Mouse (Mus musculus) forebrain, embryonic 11.5 days (tissue): Measurements from ENCODE around the gene Prrt3. TPM values are rescaled to one million over a fixed set of nuclear protein-coding genes. Genes with fewer than 3 reads are reported as not detected.

Experiments used
- ATAC-seq: fragments of 200-750 bp; cut with Nextera tagmentation; replicated peaks from 2 replicates; pipeline ENCODE4 v1.8.0; 2017; ENCODE audit warnings: moderate TSS enrichment; ENCODE audit not compliant: low FRiP score
- DNase-seq: peaks from one replicate; pipeline ENCODE4 v3.0.0-alpha.2; 2017; ENCODE audit warnings: low spot score
- H3K27ac ChIP-seq: fragments of 300-500 bp; sonication (generic); 2 replicates; pipeline ENCODE4 v1.5.1; 2014; ENCODE audit warnings: low read depth, low read length
- H3K27me3 ChIP-seq: fragments of 300-500 bp; sonication (generic); 2 replicates; pipeline ENCODE4 v1.6.1; 2014; ENCODE audit warnings: mild to moderate bottlenecking, low read length, mixed read lengths; ENCODE audit not compliant: control insufficient read depth, insufficient read depth
- H3K36me3 ChIP-seq: fragments of 300-500 bp; sonication (generic); 2 replicates; pipeline ENCODE4 v1.6.1; 2014; ENCODE audit warnings: mild to moderate bottlenecking, low read length, moderate library complexity, mixed read lengths; ENCODE audit not compliant: control insufficient read depth, insufficient read depth
- H3K4me1 ChIP-seq: fragments of 300-500 bp; sonication (generic); replicated peaks from 2 replicates; pipeline ENCODE4 v1.6.1; 2014; ENCODE audit warnings: low read length, mixed read lengths; ENCODE audit not compliant: control insufficient read depth, insufficient read depth
- H3K4me2 ChIP-seq: fragments of 300-500 bp; sonication (generic); 2 replicates; pipeline ENCODE4 v1.6.1; 2014; ENCODE audit warnings: low read depth, mild to moderate bottlenecking, low read length, moderate library complexity, mixed read lengths; ENCODE audit not compliant: severe bottlenecking
- H3K4me3 ChIP-seq: fragments of 300-500 bp; sonication (generic); 2 replicates; pipeline ENCODE4 v1.5.1; 2014; ENCODE audit warnings: low read depth, low read length
- H3K9ac ChIP-seq: fragments of 300-500 bp; sonication (generic); 2 replicates; pipeline ENCODE4 v1.6.1; 2014; ENCODE audit warnings: low read length
- H3K9me3 ChIP-seq: fragments of 300-500 bp; sonication (generic); 2 replicates; pipeline ENCODE4 v1.6.1; 2016; ENCODE audit warnings: low read length, mixed read lengths; ENCODE audit not compliant: control insufficient read depth
- WGBS: fragments of 180-500 bp; shearing (Covaris S2); extraction: QIAGEN DNeasy Blood & Tissue Kit; methylation state at CpG from one replicate; pipeline ENCODE4 v1.1.7; 2014; 5-methylcytosine and 5-hydroxymethylcytosine counted together
- polyA plus RNA-seq: library from polyadenylated mRNA; unstranded; fragments of >200 nt; fragmentation: Nextera tagmentation; extraction: Ambion mirVana; gene quantifications from 2 replicates; pipeline ENCODE4 v1.2.1, GENCODE M21; 2014

Prrt3 gene
- polyA plus RNA-seq, 1 experiment from 2014 or later = 2.1 TPM

GRCm38 (mm10) chr6:113469021-113469420 is 32.7 kb downstream of the Prrt3 start:
- H3K9me3 ChIP-seq = no peaks in the 10 kb centered on the region
- peak overlapping the region; percentile 47 for H3K9ac ChIP-seq
- DNase-seq (peak; percentile 80), ATAC-seq (peak; percentile 74)
- H3K4me1 ChIP-seq = peaks cover 8% of the 10 kb centered on the region; the same call in 1 of the 2 replicates
- H3K27ac ChIP-seq = no peak overlapping the region
- H3K4me2 ChIP-seq = peak overlapping the region; percentile 58
- H3K4me3 ChIP-seq = peak overlapping the region; percentile 28
- 9% methylated on average over 9 of the region's 9 CpGs for WGBS
- peaks cover 7% of the 10 kb centered on the region for H3K27me3 ChIP-seq
- no peaks in the 10 kb centered on the region for H3K36me3 ChIP-seq

- Histone ChIP-seq H3K4me3 (no peak overlapping the region), H3K27ac (no peak overlapping the region), H3K36me3 (no peaks in the 10 kb centered on the region), H3K4me1 (peaks cover 8% of the 10 kb centered on the region; the same call in 1 of the 2 replicates), H3K27me3 (peaks cover 7% of the 10 kb centered on the region), H3K4me2 (peak overlapping the region; percentile 58), H3K9me3 (no peaks in the 10 kb centered on the region), H3K9ac (peak overlapping the region; percentile 47; the same call in 1 of the 2 replicates)
- WGBS = 74% methylated on average over 3 of the region's 3 CpGs
- ATAC-seq (0 out of 2 replicates have a peak, but pooled peaks have one; percentile 3), DNase-seq (no peak)
These were observed 33.2 kb downstream of the Prrt3 start for GRCm38 (mm10) chr6:113468512-113468911.

- WGBS = 67% methylated on average over 5 of the region's 5 CpGs
- Histone ChIP-seq H3K9me3 (no peaks in the 10 kb centered on the region), H3K27me3 (peaks cover 7% of the 10 kb centered on the region), H3K27ac (no peak overlapping the region), H3K4me1 (0 out of 2 replicates have a peak, but pooled peaks cover 3% of the 10 kb centered on the region), H3K9ac (no peak overlapping the region), H3K4me3 (no peak overlapping the region), H3K4me2 (no peak overlapping the region), H3K36me3 (no peaks in the 10 kb centered on the region)
- DNase-seq (no peak), ATAC-seq (no peak)
These were observed 36.1 kb downstream of the Prrt3 start for GRCm38 (mm10) chr6:113465602-113466001.

DNA sequence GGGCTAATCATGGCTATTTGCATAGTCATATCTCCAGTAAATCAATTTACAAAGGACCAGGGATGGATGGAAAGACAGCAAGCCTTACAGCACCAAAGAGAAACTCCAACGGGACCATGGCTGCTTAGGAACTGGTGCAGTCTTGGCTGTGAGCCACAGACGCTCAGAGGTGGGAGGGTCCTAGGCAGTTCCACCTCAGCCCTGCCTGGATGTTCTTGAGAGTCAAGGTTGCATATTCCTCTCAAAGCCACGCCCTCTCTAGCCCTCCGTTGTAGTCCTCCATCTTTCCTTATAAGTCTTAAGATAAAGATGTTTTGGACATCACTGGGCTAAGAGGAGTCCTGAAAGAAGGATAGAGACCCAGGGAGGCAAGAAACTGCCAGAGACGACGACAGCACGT is 37.7 kb downstream of the Prrt3 start:
- ATAC-seq = no peak
- no peaks in the 10 kb centered on the region for H3K36me3 ChIP-seq
- WGBS = 68% methylated on average over 7 of the region's 7 CpGs
- peak; percentile 11 for DNase-seq
- no peaks in the 10 kb centered on the region for H3K9me3 ChIP-seq
- no peak overlapping the region for H3K4me3 ChIP-seq
- H3K27me3 ChIP-seq = no peaks in the 10 kb centered on the region
- no peak overlapping the region for H3K9ac ChIP-seq
- H3K27ac ChIP-seq = no peak overlapping the region
- no peak overlapping the region for H3K4me2 ChIP-seq
- H3K4me1 ChIP-seq = no peaks in the 10 kb centered on the region

DNA sequence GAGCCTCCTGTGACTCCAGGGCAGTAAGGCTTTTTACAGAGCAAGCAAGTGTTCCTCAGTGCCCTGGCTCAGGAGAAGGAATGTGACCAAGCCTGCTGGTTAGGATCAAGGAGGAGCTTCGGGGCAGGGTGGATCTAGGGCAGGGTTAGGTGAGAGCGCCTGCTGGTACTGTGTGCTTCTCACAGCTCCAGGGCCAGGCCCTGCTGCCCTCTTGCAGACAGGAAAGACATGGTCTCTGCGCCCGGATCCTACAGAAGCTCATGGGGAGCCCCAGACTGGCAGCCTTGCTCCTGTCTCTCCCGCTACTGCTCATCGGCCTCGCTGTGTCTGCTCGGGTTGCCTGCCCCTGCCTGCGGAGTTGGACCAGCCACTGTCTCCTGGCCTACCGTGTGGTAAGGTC is 43.1 kb downstream of the Prrt3 start:
- Histone ChIP-seq H3K4me3 (no peak overlapping the region), H3K9ac (no peak overlapping the region), H3K9me3 (no peaks in the 10 kb centered on the region), H3K4me2 (no peak overlapping the region), H3K27me3 (no peaks in the 10 kb centered on the region), H3K27ac (no peak overlapping the region), H3K36me3 (no peaks in the 10 kb centered on the region), H3K4me1 (no peaks in the 10 kb centered on the region)
- WGBS = 65% methylated on average over 10 of the region's 10 CpGs
- no peak for DNase-seq
- ATAC-seq = no peak

DNA sequence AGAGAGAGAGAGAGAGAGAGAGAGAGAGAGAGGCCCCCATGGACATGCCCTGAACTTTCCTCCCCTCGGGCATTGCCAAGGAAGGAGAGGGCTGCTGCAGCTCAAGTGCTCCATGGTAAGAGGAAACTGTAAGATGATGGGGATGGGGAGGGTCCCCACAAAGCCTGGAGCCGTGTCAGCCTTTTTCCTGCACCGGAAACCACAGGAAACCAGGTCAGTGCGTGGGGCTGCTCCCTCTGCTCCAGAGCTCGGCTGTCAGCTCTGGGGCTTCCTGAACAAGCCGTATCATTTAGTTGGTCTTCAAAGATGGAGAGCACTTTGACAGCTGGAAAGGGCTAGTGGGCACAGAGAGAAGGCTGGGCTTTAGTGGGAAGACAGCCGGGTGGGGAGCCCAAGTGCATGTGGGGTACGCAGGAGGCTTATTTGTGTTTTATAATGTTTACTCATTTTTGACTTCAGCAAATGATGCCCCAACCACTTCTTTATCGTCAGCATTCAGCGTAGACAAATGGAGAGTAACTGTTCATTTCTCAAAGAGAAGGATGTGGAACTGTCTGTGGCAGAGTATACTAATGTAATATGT is 43.7 kb downstream of the Prrt3 start, which contains the start of gene Il17re:
Gene Il17re (plus strand): TSS at position 533 of the 583 bp plus-strand sequence.
- no peaks in the 10 kb centered on the region for H3K4me1 ChIP-seq
- DNase-seq = no peak
- no peaks in the 10 kb centered on the region for H3K27me3 ChIP-seq
- no peaks in the 10 kb centered on the region for H3K9me3 ChIP-seq
- ATAC-seq = no peak
- no peaks in the 10 kb centered on the region for H3K36me3 ChIP-seq
- no peak within 1 kb of the TSS for H3K4me2 ChIP-seq
- H3K27ac ChIP-seq = no peak within 1 kb of the TSS
- 76% methylated on average over 9 of the region's 10 CpGs for WGBS
- H3K9ac ChIP-seq = no peak within 1 kb of the TSS
- H3K4me3 ChIP-seq = no peak within 1 kb of the TSS

- 73% methylated on average over 5 of the region's 5 CpGs for WGBS
- Histone ChIP-seq H3K4me3 (no peak overlapping the region), H3K4me2 (no peak overlapping the region), H3K27me3 (no peaks in the 10 kb centered on the region), H3K9me3 (no peaks in the 10 kb centered on the region), H3K9ac (no peak overlapping the region), H3K4me1 (no peaks in the 10 kb centered on the region), H3K27ac (no peak overlapping the region), H3K36me3 (no peaks in the 10 kb centered on the region)
- no peak for ATAC-seq
- no peak for DNase-seq
These were observed 46.7 kb downstream of the Prrt3 start for GRCm38 (mm10) chr6:113455007-113455406.

- DNase-seq = no peak
- Histone ChIP-seq H3K36me3 (peaks cover 3% of the 10 kb centered on the region; the same call in 1 of the 2 replicates), H3K27me3 (no peaks in the 10 kb centered on the region), H3K4me1 (no peaks in the 10 kb centered on the region), H3K27ac (no peak overlapping the region), H3K4me3 (no peak overlapping the region), H3K9me3 (no peaks in the 10 kb centered on the region), H3K4me2 (no peak overlapping the region), H3K9ac (no peak overlapping the region)
- 88% methylated on average over 2 of the region's 2 CpGs for WGBS
- no peak for ATAC-seq
These were observed 49.9 kb downstream of the Prrt3 start for GRCm38 (mm10) chr6:113451839-113452238.

GRCm38 (mm10) chr6:113447639-113448038 is 54.1 kb downstream of the Prrt3 start:
- H3K36me3 ChIP-seq = peaks cover 3% of the 10 kb centered on the region; the same call in 1 of the 2 replicates
- DNase-seq (peak; percentile 38), ATAC-seq (no peak)
- H3K4me1 ChIP-seq = peaks cover 2% of the 10 kb centered on the region; the same call in 1 of the 2 replicates
- H3K4me3 ChIP-seq = no peak overlapping the region
- no peaks in the 10 kb centered on the region for H3K9me3 ChIP-seq
- H3K9ac ChIP-seq = no peak overlapping the region
- no peaks in the 10 kb centered on the region for H3K27me3 ChIP-seq
- H3K27ac ChIP-seq = no peak overlapping the region
- 95% methylated on average over 4 of the region's 4 CpGs for WGBS
- no peak overlapping the region for H3K4me2 ChIP-seq
